Mouse (Mus musculus) lung, adult 2 months (tissue): ENCODE data around the gene Klf16.

ENCODE experiments used
- CTCF ChIP-seq: fragments of 200-500 bp; IDR thresholded peaks from 2 replicates; pipeline ENCODE4 v1.5.1; 2011; ENCODE audit warnings: mild to moderate bottlenecking, low read length, control low read depth; ENCODE audit not compliant: insufficient read depth
- POLR2A ChIP-seq: fragments of 200-500 bp; IDR thresholded peaks from 2 replicates; pipeline ENCODE4 v1.6.1; 2011; ENCODE audit warnings: low read depth, mild to moderate bottlenecking, control low read depth, low read length, borderline replicate concordance; ENCODE audit errors: extremely low read depth

- TF ChIP-seq POLR2A, result no peak
- TF ChIP-seq CTCF, result no peak
Measured at GRCm38 (mm10) chr10:80560621-80561020, 16.5 kb downstream of the Klf16 start.
